Mouse (Mus musculus) cerebral cortex, adult 2 months (tissue): ENCODE results near the gene Tex22.

Experiments used
- WGBS: fragments of 180-500 bp; shearing (Covaris S2); methylation state at CpG from one replicate; pipeline ENCODE4 v1.1.7; 2018; 5-methylcytosine and 5-hydroxymethylcytosine counted together

Tex22 gene

DNA sequence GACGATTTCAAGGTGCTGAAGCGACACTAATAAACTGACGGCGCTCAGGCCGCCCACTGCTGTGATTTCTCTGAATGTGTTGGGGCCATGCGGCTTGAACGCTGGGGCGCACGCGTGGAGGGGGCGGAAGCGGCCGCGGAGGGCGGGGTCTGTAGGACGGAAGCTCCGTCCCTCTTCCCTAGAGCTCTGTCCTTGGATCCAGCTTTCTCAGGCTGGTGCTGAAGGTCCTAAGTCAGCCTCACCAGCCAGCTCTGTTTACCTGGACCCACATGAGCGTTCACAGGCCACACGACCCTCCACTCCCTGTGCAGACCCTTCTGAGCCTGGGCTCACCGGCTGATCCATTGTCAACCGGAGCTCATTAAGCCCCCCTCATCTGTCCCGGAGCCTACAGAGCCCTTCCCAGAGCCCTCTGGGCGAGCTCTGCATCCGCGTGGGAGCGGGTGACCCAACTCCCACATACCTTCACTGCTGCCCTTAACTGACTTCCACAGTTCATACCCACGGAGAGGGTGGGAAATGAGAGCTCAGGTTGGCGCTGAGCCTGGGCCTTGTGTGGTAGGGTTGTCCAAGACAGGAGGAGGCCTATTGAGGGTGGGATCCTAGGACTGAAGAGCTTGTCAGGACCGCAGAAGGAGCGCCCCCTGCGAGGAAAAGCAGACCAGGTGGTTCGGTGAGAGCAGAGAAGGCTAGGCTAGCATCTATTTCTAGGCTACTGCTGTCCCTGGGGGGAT lies at the start of gene Tex22:
Gene Tex22, plus strand, starts transcription at position 174 of the 734 bp plus-strand sequence.
- 3% methylated on average over 32 of the region's 32 CpGs for WGBS

DNA sequence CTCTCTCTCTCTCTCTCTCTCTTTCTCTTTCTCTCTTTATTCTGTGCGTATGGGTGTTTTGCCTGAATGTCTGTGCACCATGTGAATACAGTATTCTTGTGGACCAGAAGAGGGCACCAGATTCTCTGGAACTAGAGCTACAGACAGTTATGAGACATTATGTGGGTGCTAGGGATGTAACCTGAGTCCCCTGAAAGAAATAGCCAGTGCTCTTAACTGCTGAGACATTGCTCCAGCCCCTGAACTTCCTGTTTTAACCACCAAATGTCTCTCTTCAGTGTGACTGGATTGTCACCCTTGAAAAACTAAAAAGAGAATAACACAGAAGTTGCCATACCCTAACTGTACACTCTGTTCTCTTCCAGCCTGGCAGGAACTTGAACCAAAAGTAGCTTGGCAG lies 47.7 kb upstream of the Tex22 start:
- 89% methylated on average over 1 of the region's 1 CpGs for WGBS

DNA sequence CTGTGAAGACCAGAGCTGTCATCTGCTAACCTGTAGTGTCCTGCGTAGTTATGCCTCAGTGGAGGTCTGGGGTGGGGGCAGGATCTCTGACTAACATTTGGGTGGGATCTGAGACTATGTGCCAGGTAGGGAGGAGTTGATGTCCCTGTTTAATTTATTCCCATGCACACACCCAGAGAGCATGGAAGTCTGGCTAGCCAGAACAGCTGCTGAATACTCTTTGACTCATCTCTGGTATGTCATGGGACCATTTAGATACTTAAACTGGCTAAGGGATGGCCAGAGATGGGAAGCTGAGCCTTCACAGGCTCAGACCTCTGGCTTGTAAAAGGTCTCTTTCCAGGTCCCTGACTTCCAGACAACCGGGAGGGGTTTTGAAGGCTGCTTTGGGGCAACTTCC lies 46.8 kb upstream of the Tex22 start:
- WGBS, result 75% methylated on average over 2 of the region's 2 CpGs

DNA sequence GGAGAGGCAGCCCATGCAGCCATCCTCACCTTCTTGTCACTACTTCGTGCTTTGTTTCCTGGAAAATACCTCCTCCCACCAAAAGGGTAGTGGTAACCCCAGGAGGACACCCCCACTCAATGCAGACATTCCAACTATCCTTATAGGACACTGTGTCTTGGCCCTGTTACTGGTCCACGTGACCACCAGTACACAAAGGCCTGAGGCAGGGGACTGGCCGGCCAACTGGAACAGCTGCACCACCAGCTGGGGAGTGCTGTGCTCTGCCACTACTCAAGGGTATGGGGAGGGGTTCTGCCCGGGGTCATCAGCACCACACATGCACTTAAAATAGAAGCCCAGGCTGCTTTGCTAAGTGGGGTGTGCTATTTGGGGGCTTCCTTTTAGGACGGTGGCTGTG lies 46.2 kb upstream of the Tex22 start:
- 57% methylated on average over 5 of the region's 5 CpGs for WGBS

DNA sequence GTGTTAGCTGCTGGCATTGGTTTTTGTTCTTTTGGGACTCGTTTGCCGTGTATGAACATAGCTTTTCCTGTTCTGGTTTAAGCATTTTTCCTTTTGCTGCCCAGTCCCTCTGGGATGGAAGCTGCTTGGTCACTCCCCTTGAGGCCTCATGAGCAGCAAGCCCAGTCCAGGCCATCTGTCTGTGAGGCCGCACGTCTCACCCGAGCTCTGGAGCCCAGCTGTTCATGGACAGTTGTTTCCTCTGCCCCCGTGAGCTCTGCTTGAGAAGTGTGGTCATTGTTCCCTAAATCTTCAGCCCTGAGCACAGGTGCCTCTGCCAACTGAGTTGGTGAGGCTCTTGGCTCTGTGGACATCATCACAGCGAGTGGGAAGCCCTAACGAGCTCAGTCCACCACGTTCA lies 45.4 kb upstream of the Tex22 start:
- 61% methylated on average over 9 of the region's 9 CpGs for WGBS

DNA sequence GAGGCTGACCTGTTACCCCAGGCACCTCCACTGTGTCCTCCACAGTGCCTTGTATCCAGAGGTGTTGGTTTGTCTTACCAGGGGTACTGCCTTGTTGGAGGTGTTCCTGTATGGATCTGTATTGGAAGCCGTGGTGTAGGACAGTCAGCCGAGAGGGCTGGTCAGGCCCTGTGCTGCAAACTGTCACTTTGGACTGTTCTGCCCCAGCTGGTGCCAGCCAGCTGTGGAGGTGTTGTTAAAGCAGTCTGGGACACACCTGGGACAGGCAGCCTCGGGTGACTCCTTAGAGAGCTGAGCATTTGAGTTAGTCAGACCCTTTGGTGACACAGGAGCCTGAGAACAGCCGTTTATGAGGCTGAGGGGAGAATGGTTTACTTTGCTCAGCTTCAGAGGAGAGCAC lies 44.3 kb upstream of the Tex22 start:
- 80% methylated on average over 4 of the region's 4 CpGs for WGBS

DNA sequence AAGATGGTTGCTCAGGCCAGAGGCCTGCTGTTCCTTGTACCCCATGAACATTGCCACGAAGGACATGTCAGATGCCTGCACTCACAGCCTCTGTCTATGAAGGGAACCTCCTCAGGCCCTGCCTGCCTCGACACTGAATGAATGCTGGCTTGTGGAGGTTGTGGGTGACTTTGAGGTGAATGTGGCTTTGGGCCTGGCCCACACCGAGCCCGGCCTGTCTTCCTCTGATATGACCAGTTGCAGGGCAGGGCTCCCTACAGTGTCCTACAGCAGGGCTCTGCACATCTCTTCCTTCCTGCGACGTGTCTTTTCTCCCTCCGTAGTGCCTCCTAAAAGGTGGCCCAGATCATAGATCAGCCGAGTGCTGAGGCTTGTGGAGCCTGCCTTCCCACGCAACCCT lies 43.3 kb upstream of the Tex22 start:
- 77% methylated on average over 9 of the region's 9 CpGs for WGBS

DNA sequence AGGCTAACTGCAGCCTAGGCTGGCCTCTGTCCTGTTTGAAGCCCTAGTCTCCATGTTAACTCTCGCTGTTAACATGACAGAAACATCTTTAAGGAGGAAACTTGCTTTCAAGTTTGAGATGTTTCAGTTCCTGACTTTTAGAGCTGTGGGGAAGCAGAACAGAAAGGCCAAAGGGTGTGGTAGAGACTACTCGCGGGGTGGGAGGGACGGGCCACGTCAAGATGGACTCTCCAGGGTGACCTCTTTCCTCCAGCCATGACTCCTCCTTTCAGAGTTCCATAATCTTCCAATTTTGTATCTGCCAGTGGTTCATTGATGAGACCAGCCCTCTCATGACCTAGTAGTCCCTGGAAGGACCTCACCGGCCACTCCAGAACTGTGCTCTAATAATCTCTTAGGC lies 42.9 kb upstream of the Tex22 start:
- 83% methylated on average over 6 of the region's 6 CpGs for WGBS

DNA sequence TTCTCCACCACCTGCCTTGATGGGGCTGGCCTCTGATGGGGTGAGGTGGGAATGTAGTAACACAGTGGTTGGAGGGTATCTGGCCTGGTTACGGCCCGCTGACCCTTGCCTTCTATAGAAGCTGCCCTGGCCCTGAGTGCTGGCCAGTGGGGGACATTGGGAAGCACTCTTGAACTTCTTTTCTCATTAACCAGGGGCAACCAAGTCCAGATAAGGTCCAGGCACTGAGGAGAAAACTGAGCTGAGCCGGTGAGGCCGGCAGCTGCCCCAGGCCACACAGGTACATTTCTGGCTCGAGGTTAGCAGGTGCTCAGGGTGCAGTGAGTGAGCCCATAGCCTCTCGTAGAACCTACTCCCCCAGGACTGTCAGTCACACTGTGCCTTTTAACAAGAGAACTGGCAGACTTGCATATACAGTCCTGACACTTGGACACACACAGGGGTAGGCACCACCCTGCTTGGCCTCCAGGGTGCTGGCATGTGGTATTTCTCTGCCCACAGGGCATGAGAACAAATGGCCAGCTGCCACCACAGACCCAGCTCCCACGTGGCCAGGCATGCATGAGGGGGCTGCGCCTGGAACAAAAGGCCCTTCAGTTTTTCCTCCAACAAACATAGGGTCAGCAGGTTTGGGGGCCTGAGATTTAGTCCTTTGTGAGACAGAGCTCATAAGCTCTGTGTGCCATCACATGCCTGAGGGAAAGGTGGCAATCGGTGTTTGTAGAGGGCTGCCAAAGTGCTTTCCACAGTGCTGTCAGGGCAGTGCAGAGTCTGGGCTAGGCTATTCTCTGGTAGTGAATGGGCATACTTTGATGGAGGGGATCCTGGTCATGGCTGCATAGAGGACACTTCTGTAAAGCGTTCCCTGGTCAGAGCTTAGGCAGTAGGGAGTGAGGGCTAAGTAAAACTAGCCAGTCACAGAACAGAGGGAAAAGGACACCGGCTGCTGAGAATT lies 41.7 kb upstream of the Tex22 start:
- 68% methylated on average over 11 of the region's 11 CpGs for WGBS

DNA sequence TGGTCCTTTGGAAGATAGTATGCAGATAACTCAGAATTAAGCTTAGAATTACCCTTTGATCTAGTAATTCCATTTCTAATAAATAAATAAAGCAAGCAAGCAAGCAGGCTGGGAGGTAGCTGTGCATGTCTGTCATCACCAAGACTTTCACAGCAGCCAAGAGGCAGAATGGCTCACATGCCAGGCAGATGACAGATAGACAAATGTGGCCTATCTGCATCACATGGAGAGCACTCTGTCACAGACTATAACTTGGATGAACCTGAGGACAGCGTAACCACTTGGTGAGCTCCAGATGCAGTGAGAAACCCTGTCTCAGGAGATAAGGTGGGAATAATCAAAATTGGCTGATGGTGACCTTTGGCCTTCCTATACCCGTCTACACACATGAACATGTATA lies 39.2 kb upstream of the Tex22 start:
- 93% methylated on average over 2 of the region's 2 CpGs for WGBS

DNA sequence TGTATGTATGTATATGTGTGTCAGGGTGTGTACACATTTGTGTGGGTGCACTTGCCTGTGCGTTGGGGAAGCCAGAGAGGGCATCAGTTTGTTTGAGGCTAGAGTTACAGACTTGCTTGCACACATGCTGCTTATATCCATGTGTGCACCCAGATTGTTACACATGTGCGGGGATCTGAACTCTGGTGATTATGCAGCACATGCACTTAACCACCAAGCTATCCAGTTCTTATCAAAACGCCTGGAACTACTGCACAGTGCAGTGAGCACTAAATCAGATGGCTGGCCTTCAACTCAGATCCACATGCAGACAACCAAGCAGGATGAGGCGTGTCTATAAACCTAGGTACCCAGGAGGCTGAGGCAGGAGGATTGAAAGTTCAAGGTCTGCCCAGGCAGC lies 37.3 kb upstream of the Tex22 start:
- WGBS, result 88% methylated on average over 4 of the region's 4 CpGs

DNA sequence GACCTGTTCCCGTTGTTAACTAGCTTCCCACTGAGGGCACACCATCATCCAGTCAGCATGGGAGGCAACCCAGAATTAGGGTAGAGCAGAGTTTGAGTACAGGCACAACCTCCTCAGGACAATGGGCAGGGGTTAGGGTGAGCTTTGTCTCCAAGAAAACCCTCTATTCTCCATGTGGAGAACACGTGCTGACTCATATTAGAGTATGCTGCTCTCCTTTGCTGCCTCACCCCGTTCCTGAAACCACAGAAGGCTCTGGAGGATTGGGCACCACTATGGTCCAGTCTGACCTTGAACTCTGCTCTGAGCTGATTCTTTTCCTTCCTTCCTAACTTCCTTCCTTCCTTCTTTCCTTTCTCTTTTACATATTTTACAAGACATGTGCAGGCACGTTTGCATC lies 35.9 kb upstream of the Tex22 start:
- WGBS, result 80% methylated on average over 4 of the region's 4 CpGs

DNA sequence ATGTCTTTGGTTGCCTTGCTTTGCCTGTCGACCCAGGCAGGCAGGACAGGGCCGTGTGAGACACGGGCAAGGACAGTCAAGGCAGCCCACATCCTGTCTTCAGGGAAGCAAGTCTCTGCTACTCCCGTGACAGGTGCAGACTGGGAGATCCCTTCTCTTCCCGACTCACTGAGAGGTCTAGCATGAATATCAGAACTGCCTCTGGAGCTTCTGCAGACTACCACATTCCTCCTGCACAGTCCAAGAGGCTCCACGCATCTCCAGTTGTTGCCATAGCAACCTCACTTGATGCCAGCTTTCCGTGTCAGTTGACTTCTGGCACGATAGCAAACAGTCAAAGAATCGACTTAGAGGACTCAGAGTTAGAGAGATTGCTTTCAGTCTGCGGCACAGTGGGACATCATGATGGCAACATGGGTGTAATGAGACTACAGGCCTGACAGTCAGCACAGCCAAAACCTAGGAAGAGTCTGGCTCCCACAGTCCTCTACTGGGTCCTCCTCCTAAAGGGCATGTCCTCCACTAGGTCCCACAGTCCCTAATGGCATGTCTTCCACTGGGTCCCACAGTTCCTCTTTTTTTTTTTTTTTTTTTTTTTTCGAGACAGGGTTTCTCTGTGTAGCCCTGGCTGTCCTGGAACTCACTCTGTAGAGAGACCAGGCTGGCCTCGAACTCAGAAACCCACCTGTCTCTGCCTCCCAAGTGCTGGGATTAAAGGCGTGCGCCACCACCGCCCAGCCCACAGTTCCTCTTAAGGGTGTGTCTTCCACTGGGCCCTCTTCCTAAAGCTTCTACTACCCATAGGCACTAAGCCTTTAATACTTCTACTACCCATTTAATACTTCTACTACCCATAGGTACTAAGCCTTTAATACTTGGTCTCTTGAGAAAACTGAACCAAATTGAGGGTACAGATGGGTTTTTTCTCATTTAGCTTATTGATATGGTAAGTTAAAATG lies 32.5 kb upstream of the Tex22 start:
- 50% methylated on average over 15 of the region's 15 CpGs for WGBS

DNA sequence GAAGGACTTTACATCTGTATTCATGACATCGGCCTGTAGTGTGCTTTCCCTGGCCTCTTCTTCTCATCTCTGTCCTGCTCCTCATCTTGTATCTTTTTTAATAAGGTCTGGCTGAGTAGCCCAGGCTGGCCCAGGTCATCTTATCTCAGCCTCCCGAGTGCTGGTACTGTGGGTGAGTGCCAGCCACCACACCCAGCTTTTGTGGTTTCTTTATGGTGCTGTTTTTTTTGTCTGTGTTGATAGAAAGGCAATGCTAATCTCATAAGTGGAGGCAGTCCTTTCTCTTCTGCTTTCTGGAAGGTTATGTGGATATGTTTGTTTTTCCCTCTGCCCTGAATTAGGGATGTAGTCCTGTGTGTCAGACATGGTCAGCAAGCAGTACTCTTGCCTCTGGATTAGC lies 31.8 kb upstream of the Tex22 start:
- WGBS, result 80% methylated on average over 2 of the region's 2 CpGs

DNA sequence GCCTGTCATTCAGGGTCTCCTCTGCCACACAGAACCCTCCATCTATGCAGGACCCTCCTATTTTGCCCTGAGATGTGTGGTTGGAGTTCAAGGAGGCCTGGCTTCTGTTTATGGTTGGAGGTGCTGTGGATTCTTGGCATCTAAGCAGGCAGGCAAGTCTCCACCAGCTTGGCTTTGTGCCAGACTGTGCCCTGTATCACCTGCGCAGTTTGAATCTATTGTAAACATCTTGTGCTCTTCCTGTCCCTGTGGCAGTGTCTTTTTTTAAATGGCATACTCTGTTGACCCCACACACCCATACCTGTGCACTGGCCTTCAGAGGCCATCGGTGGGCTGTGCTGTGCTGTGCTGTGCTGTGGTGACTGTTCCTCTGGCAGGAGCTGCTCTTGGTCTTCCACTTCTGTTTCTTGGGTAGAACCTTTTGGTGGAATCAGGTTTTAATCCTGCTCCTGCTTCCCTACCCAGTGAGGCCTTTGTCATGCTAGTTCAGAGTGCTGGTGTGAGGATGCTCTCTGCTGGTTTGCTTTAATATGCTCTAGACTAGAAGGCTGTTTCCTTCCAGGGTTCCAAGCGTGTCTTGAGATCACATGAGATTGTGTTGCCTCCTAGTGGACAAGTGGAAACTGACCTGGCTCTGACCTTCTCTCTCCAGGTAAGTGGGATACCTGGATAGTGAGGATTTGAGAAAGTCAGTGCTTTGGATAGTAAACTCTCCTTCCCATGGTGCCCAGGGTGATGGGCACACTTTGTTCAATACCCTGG lies 29.2 kb upstream of the Tex22 start:
- WGBS, result 83% methylated on average over 3 of the region's 3 CpGs

DNA sequence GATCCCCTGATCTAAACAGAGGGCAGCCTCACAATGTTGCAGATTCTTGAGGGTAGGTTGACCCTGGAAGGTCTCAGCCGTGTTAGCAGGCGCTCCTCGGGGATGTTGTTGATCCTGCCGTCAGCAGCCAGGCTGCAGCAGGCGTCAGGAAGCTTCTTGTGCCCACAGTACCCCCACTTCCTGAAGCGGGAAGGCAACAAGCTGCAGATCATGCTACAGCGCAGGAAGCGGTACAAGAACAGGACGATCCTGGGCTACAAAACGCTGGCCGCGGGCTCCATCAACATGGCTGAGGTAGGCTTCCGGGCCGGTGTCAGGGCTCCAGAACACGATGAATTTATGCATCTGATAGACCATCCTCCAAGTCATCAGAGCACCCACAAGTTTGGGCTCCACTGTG lies 27.4 kb upstream of the Tex22 start:
- WGBS, result 83% methylated on average over 15 of the region's 15 CpGs

DNA sequence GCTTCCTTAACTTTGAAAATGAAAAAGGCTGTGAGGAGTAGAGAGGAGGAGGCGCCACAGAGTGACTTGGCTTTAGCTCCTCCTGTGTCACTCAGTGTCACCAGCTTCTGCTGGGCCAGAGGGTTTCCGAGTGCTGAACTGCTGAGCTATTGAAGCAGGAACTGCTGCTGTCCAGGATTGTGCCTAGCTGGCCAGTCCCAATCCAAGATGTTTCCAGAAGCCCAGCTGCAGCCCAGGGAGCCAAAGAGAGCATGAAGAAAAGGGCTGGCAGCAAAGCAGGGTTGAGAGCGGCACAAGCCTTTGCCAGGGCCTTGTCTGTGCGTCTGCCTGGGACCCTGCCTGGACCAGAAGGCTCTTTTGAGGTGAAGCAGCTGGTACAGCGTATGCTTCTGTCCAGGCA lies 26.2 kb upstream of the Tex22 start:
- WGBS, result 75% methylated on average over 5 of the region's 5 CpGs

DNA sequence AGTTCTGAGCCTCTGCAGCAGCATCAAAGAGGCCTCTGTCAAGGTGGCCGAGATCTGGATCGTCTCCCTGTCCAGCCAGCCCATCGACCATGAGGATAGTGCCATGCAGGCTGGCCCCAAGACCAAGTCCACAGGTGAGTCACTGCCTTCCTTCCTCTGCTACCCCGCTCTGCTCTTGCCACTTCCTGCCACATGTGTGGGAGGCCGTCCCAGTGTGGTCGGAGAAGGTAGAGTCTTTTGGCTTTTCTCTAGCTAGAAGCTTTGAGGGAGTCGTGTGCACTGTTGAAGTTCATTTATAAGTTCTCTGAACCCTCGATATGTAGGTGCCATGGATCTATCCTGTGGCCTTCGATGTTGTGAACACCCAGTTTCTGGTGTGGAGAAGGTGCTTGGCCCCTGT lies 24.5 kb upstream of the Tex22 start:
- WGBS, result 93% methylated on average over 9 of the region's 9 CpGs

DNA sequence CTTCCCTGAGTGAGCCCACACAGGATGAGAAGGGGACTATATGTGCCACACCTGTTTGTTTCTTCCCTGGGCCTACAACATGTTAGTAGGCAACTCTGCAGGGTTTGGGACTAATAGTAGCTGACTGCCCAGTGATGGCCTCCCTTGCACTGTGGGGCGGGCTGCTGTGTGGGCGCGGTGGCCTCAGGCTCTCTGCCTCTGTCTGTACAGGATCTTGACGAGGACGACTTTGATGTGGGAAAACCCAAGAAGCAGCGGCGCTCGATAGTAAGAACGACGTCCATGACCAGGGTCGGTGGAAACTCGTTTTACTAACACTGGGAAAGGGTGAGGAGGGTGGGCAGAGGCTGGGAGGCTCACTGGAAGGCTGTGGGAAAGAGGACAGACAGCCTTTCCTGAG lies 23.6 kb upstream of the Tex22 start:
- 93% methylated on average over 12 of the region's 12 CpGs for WGBS

DNA sequence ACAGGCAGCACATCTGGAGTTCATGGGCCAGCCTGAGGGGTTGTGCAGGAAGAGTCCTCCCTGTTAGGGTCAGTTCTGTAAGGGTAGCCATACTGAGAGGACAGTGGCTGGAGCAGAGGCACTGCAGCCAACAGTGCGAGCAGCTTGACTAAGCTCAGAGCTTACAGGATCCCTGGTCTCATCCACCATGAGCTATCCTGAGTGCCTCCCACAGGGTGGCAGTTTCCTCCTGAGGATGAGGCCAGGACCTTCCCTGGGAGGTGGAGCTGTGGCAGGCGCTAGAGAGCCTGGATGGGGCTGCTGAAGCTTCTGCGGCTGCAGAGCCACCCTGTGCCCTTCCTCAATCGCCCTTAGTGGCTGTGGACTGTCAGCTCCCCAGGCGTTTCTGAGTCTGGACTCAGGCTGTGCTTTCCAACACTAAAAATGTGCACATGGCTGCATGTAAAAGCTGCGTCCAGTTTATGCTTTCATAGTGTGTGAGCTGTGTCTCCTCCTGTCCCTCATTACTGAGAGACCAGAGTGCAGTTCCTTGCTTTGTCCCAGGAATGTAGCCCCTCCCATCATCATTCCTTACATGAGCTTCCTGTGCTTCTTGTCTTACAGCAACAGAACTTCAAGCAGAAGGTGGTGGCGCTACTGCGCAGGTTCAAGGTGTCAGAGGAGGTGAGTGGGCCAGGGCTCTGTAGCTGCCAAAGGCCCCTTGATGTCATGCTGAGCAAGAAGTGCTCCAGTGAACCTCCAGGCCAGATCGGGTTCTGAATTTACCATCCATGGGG lies 22.5 kb upstream of the Tex22 start:
- WGBS, result 72% methylated on average over 9 of the region's 9 CpGs
